Mouse (Mus musculus) gastrocnemius, postnatal 4 days (tissue): ENCODE measurements around the gene Igf1r. TPM values are rescaled to one million over a fixed set of nuclear protein-coding genes. Genes with fewer than 3 reads are reported as not detected.
"Not testable (repeated sequence)": the region's sequence is repeated elsewhere in the genome, so short reads cannot be mapped to it uniquely, and the experiment has no call there.

ENCODE experiments used
- DNase-seq, 2 experiments: peaks; one replicate each; pipeline ENCODE4 v3.0.0; 2021 to 2022; ENCODE audit warnings: low spot score in 2 of 2, mixed read lengths in 2 of 2
- total RNA-seq, 2 experiments: library from RNA; stranded (reverse); gene quantifications; 2 replicates each; pipeline ENCODE4 v1.2.3; 2021

Gene Igf1r
- total RNA-seq, 2 experiments from 2014 or later = 40.6 to 41.0 TPM

DNA sequence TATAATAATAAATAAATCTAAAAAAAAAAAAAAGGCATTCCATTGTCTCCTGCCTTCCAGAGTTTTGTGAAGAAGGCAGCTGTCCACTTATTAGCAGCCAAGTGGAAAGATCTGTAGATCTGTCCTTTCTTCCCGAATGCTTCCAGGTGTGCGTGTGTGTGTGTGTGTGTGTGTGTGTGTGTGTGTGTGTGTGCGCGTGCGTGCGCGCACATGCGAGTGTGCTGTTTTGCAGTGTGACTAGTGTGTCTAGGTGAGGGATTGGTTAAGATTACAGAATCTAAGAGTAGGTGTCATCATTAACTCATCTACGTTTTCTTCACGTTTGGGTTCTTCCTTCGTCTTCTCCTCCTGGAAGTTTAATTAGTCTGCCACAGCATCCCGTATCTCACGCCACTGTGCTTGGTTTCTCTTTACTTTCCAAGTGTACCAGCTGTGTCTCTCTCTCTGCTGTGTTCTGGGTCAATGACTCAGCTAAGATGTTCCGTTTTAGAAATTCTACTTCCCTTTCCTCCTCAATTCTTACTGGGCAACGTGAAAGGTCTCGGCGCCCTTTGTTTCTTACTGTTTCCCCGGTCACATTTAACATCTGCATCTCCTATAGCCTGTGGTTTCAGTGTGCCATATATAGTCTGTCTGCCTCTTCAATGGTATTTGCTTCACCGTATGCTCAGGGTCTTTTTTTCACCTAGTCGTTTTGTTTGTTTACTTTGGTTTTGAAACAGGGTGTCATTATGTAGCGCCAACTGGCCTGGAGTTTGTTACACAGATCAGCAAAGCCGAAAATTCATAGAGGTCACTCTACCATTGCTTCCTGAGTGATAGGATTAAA lies 329.9 kb downstream of the Igf1r start:
- DNase-seq = no peak

DNA sequence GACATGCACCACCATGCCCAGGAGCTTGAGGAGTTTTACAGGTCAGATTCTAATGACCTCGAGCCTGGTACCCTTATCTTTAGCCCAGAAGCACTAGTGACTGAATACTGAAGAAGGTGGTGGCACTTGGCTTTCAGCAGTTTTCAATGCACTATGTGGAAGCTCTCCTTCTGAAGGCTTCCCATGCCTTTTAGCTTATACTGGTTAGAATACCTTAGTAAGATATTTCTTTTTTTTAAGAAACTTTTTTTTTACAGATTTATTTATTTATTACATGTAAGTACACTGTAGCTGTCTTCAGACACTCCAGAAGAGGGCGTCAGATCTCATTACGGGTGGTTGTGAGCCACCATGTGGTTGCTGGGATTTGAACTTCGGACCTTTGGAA lies 330.5 kb downstream of the Igf1r start:
- DNase-seq = not testable (repeated sequence)

Other genes with a start within 250 kb of the Igf1r start
- 10 to 100 TPM; 28.3 to 34.2 TPM for gene Synm, start 193.1 kb upstream of the Igf1r start, total RNA-seq